Mouse (Mus musculus): ENCODE data around the gene Kcnn3. TPM values are rescaled to one million over a fixed set of nuclear protein-coding genes. Genes with fewer than 3 reads are reported as not detected.

The Kcnn3 gene
- polyA plus RNA-seq, 1 experiment, result 2.3 TPM

- TF ChIP-seq POLR2A (IDR thresholded peaks at IDR 0.05; ENCODE audit: control insufficient read depth, low read depth, low read length), result no peak
- no peak for TF ChIP-seq CTCF (IDR thresholded peaks at IDR 0.05; ENCODE audit: control insufficient read depth, insufficient read depth, insufficient replicate concordance, low read depth, low read length)
- H3K4me3 ChIP-seq (ENCODE audit: control insufficient read depth, low read depth, low read length), result no peak overlapping the region
- H3K27ac ChIP-seq (ENCODE audit: control insufficient read depth, insufficient read depth, low read depth, low read length), result no peak overlapping the region
- H3K36me3 ChIP-seq (ENCODE audit: control insufficient read depth, insufficient read depth, low read length), result no peaks in the 10 kb centered on the region
- no peaks in the 10 kb centered on the region for H3K27me3 ChIP-seq (ENCODE audit: control insufficient read depth, insufficient read depth, low read length)
- H3K4me1 ChIP-seq (ENCODE audit: control insufficient read depth, insufficient read depth, low read length), result no peaks in the 10 kb centered on the region
Observed at GRCm38 (mm10) chr3:89534566-89535097, 14.7 kb downstream of the Kcnn3 start.

- no peak overlapping the region for H3K4me3 ChIP-seq (ENCODE audit: control insufficient read depth, low read depth, low read length)
- no peaks in the 10 kb centered on the region for H3K27me3 ChIP-seq (ENCODE audit: control insufficient read depth, insufficient read depth, low read length)
- TF ChIP-seq POLR2A (IDR thresholded peaks at IDR 0.05; ENCODE audit: control insufficient read depth, low read depth, low read length) (no peak), CTCF (IDR thresholded peaks at IDR 0.05; ENCODE audit: control insufficient read depth, insufficient read depth, insufficient replicate concordance, low read depth, low read length) (no peak)
- H3K36me3 ChIP-seq (ENCODE audit: control insufficient read depth, insufficient read depth, low read length), result no peaks in the 10 kb centered on the region
- H3K27ac ChIP-seq (ENCODE audit: control insufficient read depth, insufficient read depth, low read depth, low read length), result no peak overlapping the region
- H3K4me1 ChIP-seq (ENCODE audit: control insufficient read depth, insufficient read depth, low read length), result no peaks in the 10 kb centered on the region
Observed at GRCm38 (mm10) chr3:89535147-89535546, 15.2 kb downstream of the Kcnn3 start.

GRCm38 (mm10) chr3:89539036-89539739 is 19.2 kb downstream of the Kcnn3 start:
- Histone ChIP-seq H3K4me3 (ENCODE audit: control insufficient read depth, low read depth, low read length) (no peak overlapping the region), H3K36me3 (ENCODE audit: control insufficient read depth, insufficient read depth, low read length) (no peaks in the 10 kb centered on the region), H3K27ac (ENCODE audit: control insufficient read depth, insufficient read depth, low read depth, low read length) (no peak overlapping the region), H3K27me3 (ENCODE audit: control insufficient read depth, insufficient read depth, low read length) (no peaks in the 10 kb centered on the region), H3K4me1 (ENCODE audit: control insufficient read depth, insufficient read depth, low read length) (no peaks in the 10 kb centered on the region)
- TF ChIP-seq POLR2A (IDR thresholded peaks at IDR 0.05; ENCODE audit: control insufficient read depth, low read depth, low read length), result no peak
- no peak for TF ChIP-seq CTCF (IDR thresholded peaks at IDR 0.05; ENCODE audit: control insufficient read depth, insufficient read depth, insufficient replicate concordance, low read depth, low read length)

GRCm38 (mm10) chr3:89539740-89540370 is 19.9 kb downstream of the Kcnn3 start:
- no peaks in the 10 kb centered on the region for H3K36me3 ChIP-seq (ENCODE audit: control insufficient read depth, insufficient read depth, low read length)
- no peak overlapping the region; the same call in 1 of the 2 replicates for H3K4me3 ChIP-seq (ENCODE audit: control insufficient read depth, low read depth, low read length)
- no peaks in the 10 kb centered on the region for H3K4me1 ChIP-seq (ENCODE audit: control insufficient read depth, insufficient read depth, low read length)
- no peak overlapping the region for H3K27ac ChIP-seq (ENCODE audit: control insufficient read depth, insufficient read depth, low read depth, low read length)
- TF ChIP-seq CTCF (IDR thresholded peaks at IDR 0.05; ENCODE audit: control insufficient read depth, insufficient read depth, insufficient replicate concordance, low read depth, low read length) (no peak), POLR2A (IDR thresholded peaks at IDR 0.05; ENCODE audit: control insufficient read depth, low read depth, low read length) (no peak)
- no peaks in the 10 kb centered on the region for H3K27me3 ChIP-seq (ENCODE audit: control insufficient read depth, insufficient read depth, low read length)

GRCm38 (mm10) chr3:89540371-89540743 is 20.4 kb downstream of the Kcnn3 start:
- H3K36me3 ChIP-seq (ENCODE audit: control insufficient read depth, insufficient read depth, low read length), result no peaks in the 10 kb centered on the region
- no peaks in the 10 kb centered on the region for H3K4me1 ChIP-seq (ENCODE audit: control insufficient read depth, insufficient read depth, low read length)
- no peak overlapping the region; the same call in 1 of the 2 replicates for H3K4me3 ChIP-seq (ENCODE audit: control insufficient read depth, low read depth, low read length)
- H3K27me3 ChIP-seq (ENCODE audit: control insufficient read depth, insufficient read depth, low read length), result no peaks in the 10 kb centered on the region
- H3K27ac ChIP-seq (ENCODE audit: control insufficient read depth, insufficient read depth, low read depth, low read length), result no peak overlapping the region
- TF ChIP-seq POLR2A (IDR thresholded peaks at IDR 0.05; ENCODE audit: control insufficient read depth, low read depth, low read length) (no peak), CTCF (IDR thresholded peaks at IDR 0.05; ENCODE audit: control insufficient read depth, insufficient read depth, insufficient replicate concordance, low read depth, low read length) (no peak)

- Histone ChIP-seq H3K4me1 (ENCODE audit: control insufficient read depth, insufficient read depth, low read length) (no peaks in the 10 kb centered on the region), H3K4me3 (ENCODE audit: control insufficient read depth, low read depth, low read length) (no peak overlapping the region), H3K27ac (ENCODE audit: control insufficient read depth, insufficient read depth, low read depth, low read length) (no peak overlapping the region), H3K36me3 (ENCODE audit: control insufficient read depth, insufficient read depth, low read length) (no peaks in the 10 kb centered on the region), H3K27me3 (ENCODE audit: control insufficient read depth, insufficient read depth, low read length) (no peaks in the 10 kb centered on the region)
- TF ChIP-seq CTCF (IDR thresholded peaks at IDR 0.05; ENCODE audit: control insufficient read depth, insufficient read depth, insufficient replicate concordance, low read depth, low read length) (no peak), POLR2A (IDR thresholded peaks at IDR 0.05; ENCODE audit: control insufficient read depth, low read depth, low read length) (no peak)
Observed at GRCm38 (mm10) chr3:89546951-89547350, 27.0 kb downstream of the Kcnn3 start.

GRCm38 (mm10) chr3:89548805-89549204 is 28.8 kb downstream of the Kcnn3 start:
- H3K36me3 ChIP-seq (ENCODE audit: control insufficient read depth, insufficient read depth, low read length), result no peaks in the 10 kb centered on the region
- no peak for TF ChIP-seq CTCF (IDR thresholded peaks at IDR 0.05; ENCODE audit: control insufficient read depth, insufficient read depth, insufficient replicate concordance, low read depth, low read length)
- no peak for TF ChIP-seq POLR2A (IDR thresholded peaks at IDR 0.05; ENCODE audit: control insufficient read depth, low read depth, low read length)
- no peak overlapping the region for H3K4me3 ChIP-seq (ENCODE audit: control insufficient read depth, low read depth, low read length)
- no peaks in the 10 kb centered on the region; the same call in 1 of the 2 replicates for H3K4me1 ChIP-seq (ENCODE audit: control insufficient read depth, insufficient read depth, low read length)
- no peak overlapping the region for H3K27ac ChIP-seq (ENCODE audit: control insufficient read depth, insufficient read depth, low read depth, low read length)
- H3K27me3 ChIP-seq (ENCODE audit: control insufficient read depth, insufficient read depth, low read length), result no peaks in the 10 kb centered on the region
